Mouse (Mus musculus) megakaryocyte, embryonic 14.5 days (primary cell): ENCODE results near the gene Gm9508.

ENCODE experiments used
- FLI1 ChIP-seq: IDR thresholded peaks from 2 replicates; pipeline ENCODE4 v1.6.1; 2012; ENCODE audit warnings: low read length, inconsistent platforms, mixed read lengths
- GATA1 ChIP-seq: IDR thresholded peaks from 3 replicates; pipeline ENCODE4 v1.6.1; 2012; ENCODE audit warnings: mixed read lengths, low read length, inconsistent platforms, borderline replicate concordance

GRCm38 (mm10) chr10:77658286-77658994 is 38.6 kb downstream of the Gm9508 start:
- TF ChIP-seq FLI1: no peak
- TF ChIP-seq GATA1: no peak
